Mouse (Mus musculus) hindbrain, postnatal 0 days (tissue): ENCODE measurements around the gene Kndc1. TPM values are rescaled to one million over a fixed set of nuclear protein-coding genes. Genes with fewer than 3 reads are reported as not detected.
A peak's percentile ranks its signal among the peaks of the same experiment; 100 is the strongest.

ENCODE experiments used
- ATAC-seq: fragments of 200-750 bp; cut with Nextera tagmentation; 2 replicates; pipeline ENCODE4 v1.8.0; 2017; ENCODE audit warnings: mild to moderate bottlenecking, moderate TSS enrichment, moderate library complexity
- DNase-seq: peaks from one replicate; pipeline ENCODE4 v3.0.0-alpha.2; 2015; ENCODE audit warnings: low spot score
- H3K27ac ChIP-seq: fragments of 300-500 bp; sonication (generic); 2 replicates; pipeline ENCODE4 v1.5.1; 2014; ENCODE audit warnings: mild to moderate bottlenecking
- H3K27me3 ChIP-seq: fragments of 300-500 bp; sonication (generic); 2 replicates; pipeline ENCODE4 v1.6.1; 2014; ENCODE audit warnings: low read length, mixed read lengths; ENCODE audit not compliant: insufficient read depth
- H3K36me3 ChIP-seq: fragments of 300-500 bp; sonication (generic); 2 replicates; pipeline ENCODE4 v1.6.1; 2014; ENCODE audit warnings: low read length, mixed read lengths; ENCODE audit not compliant: insufficient read depth
- H3K4me1 ChIP-seq: fragments of 300-500 bp; sonication (generic); 2 replicates; pipeline ENCODE4 v1.6.1; 2014; ENCODE audit warnings: antibody characterized with exemption, low read length, mixed read lengths; ENCODE audit not compliant: insufficient read depth
- H3K4me2 ChIP-seq: fragments of 300-500 bp; sonication (generic); 2 replicates; pipeline ENCODE4 v1.6.1; 2014; ENCODE audit warnings: low read depth, mild to moderate bottlenecking, low read length, moderate library complexity, mixed read lengths
- H3K4me3 ChIP-seq: fragments of 300-500 bp; sonication (generic); 2 replicates; pipeline ENCODE4 v1.5.1; 2014; ENCODE audit warnings: low read length
- H3K9ac ChIP-seq: fragments of 300-500 bp; sonication (generic); replicated peaks from 2 replicates; pipeline ENCODE4 v1.6.1; 2014; ENCODE audit warnings: mild to moderate bottlenecking, low read length, moderate library complexity, mixed read lengths
- H3K9me3 ChIP-seq: fragments of 300-500 bp; sonication (generic); 2 replicates; pipeline ENCODE4 v1.6.1; 2016; ENCODE audit warnings: low read length, mixed read lengths
- CTCF ChIP-seq: IDR thresholded peaks from 2 replicates; pipeline ENCODE4 v1.5.1; 2016; ENCODE audit warnings: antibody characterized with exemption, control low read depth, low read depth
- WGBS: fragments of 180-500 bp; shearing (Covaris S2); extraction: QIAGEN DNeasy Blood & Tissue Kit; methylation state at CpG from one replicate; pipeline ENCODE4 v1.1.7; 2014; 5-methylcytosine and 5-hydroxymethylcytosine counted together
- polyA plus RNA-seq: library from polyadenylated mRNA; unstranded; fragments of >200 nt; fragmentation: Nextera tagmentation; extraction: Ambion mirVana; gene quantifications from 2 replicates; pipeline ENCODE4 v1.2.1, GENCODE M21; 2015
- total RNA-seq: library from RNA; depleted of rRNA; stranded (reverse); fragments of >200 nt; gene quantifications from 2 replicates; pipeline ENCODE4 v1.2.3, GENCODE M21; 2014

Kndc1 gene
- total and polyA plus RNA-seq, 2 experiments from 2014 or later, result 12.8 to 53.6 TPM

- ATAC-seq (peak; percentile 96), DNase-seq (peak; percentile 93)
- Histone ChIP-seq H3K9me3 (no peaks in the 10 kb centered on the region), H3K4me2 (peak within 1 kb of the TSS; percentile 76), H3K36me3 (no peaks in the 10 kb centered on the region), H3K4me1 (no peaks in the 10 kb centered on the region), H3K4me3 (peak within 1 kb of the TSS; percentile 44), H3K27ac (peak within 1 kb of the TSS; percentile 17; the same call in 1 of the 2 replicates), H3K9ac (peak within 1 kb of the TSS; percentile 50), H3K27me3 (no peaks in the 10 kb centered on the region)
- 3% methylated on average over 32 of the region's 32 CpGs for WGBS
- no peak for TF ChIP-seq CTCF
These were observed 83.9 kb downstream of the Kndc1 start, which contains the start of gene 6430531B16Rik for GRCm38 (mm10) chr7:139978278-139978892. 6430531B16Rik (minus strand) TSS chr7:139978755.

DNA sequence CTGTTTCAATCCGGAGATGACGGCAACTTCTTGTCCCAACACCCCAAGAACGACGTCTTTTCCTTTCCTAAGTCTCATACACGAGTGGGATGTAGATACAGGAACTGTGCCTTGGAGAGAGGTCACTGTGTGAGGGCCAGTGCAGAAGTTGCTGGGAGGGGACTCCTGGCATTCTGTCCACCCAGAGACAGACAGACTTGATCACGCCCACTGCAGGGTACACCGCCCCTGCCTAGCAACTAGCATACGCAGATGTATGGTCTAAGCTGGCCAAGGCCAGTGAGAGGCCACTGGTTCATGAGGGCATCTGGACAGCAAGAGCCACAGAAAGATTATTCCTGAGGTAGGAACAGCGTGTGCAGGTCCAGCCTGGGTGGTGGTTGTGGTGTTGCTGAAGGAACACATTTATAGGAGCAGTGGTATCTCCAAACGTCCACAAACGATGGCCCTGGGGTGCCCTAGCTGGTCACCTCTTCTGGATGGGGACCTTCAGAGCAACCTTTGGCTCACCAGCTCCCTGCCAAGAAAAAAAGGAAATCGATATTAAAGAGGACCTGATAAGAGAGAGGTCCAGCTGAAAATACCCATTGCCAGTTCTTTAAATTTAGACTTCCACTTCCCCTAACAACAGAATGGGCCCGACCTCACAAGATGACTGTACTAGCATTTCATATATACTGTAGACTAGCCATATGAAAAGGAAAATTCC, 84.7 kb downstream of the Kndc1 start:
- DNase-seq (peak; percentile 14), ATAC-seq (peak; percentile 66)
- Histone ChIP-seq H3K4me2 (peak overlapping the region; percentile 76), H3K4me3 (peak overlapping the region; percentile 44), H3K9me3 (no peaks in the 10 kb centered on the region), H3K27ac (0 out of 2 replicates have a peak overlapping the region, but pooled peaks have one; percentile 17), H3K4me1 (no peaks in the 10 kb centered on the region), H3K27me3 (no peaks in the 10 kb centered on the region), H3K9ac (peak overlapping the region; percentile 50), H3K36me3 (no peaks in the 10 kb centered on the region)
- no peak for TF ChIP-seq CTCF
- 38% methylated on average over 13 of the region's 13 CpGs for WGBS

DNA sequence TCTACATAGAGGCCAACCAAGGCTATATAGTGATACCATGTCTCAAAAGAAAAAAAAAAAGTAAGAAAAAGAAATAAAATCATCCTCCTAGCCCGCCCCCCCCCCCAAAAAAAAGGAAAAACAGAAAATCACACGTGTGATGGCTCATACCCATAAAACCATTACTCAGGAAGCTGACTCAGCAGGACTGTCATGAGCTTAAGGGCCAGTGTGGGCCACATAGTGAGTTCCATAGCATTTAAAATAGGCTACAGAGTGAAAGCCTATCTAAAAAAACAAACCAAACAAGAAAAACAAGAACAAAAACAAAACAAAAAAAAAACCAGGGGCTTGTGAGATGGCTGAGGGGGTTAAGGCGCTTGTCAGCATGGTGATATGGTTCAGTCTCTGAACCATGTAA, 86.3 kb downstream of the Kndc1 start:
- no peak overlapping the region for H3K27ac ChIP-seq
- TF ChIP-seq CTCF, result no peak
- 51% methylated on average over 3 of the region's 3 CpGs for WGBS
- H3K27me3 ChIP-seq, result no peaks in the 10 kb centered on the region
- no peak overlapping the region for H3K9ac ChIP-seq
- H3K4me3 ChIP-seq, result no peak overlapping the region
- no peaks in the 10 kb centered on the region for H3K9me3 ChIP-seq
- DNase-seq, result no peak
- no peaks in the 10 kb centered on the region for H3K4me1 ChIP-seq
- ATAC-seq, result no peak
- H3K36me3 ChIP-seq, result no peaks in the 10 kb centered on the region
- H3K4me2 ChIP-seq, result no peak overlapping the region

DNA sequence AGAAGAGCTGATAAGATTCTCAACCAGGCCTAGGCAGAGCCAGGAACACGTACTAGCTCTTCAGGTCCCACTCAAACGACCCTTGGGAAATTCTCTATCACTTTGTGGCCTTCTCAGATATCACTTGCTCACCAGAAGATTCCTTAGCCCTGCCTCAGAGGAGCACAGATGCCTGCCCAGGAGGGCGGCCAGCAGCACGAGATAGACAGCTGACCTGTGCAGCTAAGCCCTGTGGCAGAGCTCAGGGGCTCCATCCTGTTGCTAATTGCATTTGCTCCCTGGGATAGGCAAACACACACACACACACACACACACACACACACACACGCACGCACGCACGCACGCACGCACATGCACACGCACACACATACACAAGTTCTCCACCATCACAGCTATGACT, 87.6 kb downstream of the Kndc1 start:
- no peak for DNase-seq

GRCm38 (mm10) chr7:139984505-139984904, 90.0 kb downstream of the Kndc1 start:
- WGBS, result 92% methylated on average over 11 of the region's 11 CpGs
- no peak for DNase-seq
- Histone ChIP-seq H3K4me3 (no peak overlapping the region), H3K36me3 (no peaks in the 10 kb centered on the region), H3K4me2 (no peak overlapping the region), H3K9me3 (no peaks in the 10 kb centered on the region), H3K27ac (no peak overlapping the region), H3K4me1 (no peaks in the 10 kb centered on the region), H3K27me3 (no peaks in the 10 kb centered on the region), H3K9ac (no peak overlapping the region)
- no peak for ATAC-seq
- no peak for TF ChIP-seq CTCF

More for the DNA sequence above, 87.6 kb downstream of the Kndc1 start:
- no peak overlapping the region for H3K9ac ChIP-seq
- no peak for TF ChIP-seq CTCF
- no peak overlapping the region for H3K4me3 ChIP-seq
- WGBS, result 90% methylated on average over 11 of the region's 11 CpGs
- H3K9me3 ChIP-seq, result no peaks in the 10 kb centered on the region
- no peak overlapping the region for H3K4me2 ChIP-seq
- H3K4me1 ChIP-seq, result no peaks in the 10 kb centered on the region
- no peaks in the 10 kb centered on the region for H3K27me3 ChIP-seq
- H3K36me3 ChIP-seq, result no peaks in the 10 kb centered on the region
- no peak for ATAC-seq
- H3K27ac ChIP-seq, result no peak overlapping the region

DNA sequence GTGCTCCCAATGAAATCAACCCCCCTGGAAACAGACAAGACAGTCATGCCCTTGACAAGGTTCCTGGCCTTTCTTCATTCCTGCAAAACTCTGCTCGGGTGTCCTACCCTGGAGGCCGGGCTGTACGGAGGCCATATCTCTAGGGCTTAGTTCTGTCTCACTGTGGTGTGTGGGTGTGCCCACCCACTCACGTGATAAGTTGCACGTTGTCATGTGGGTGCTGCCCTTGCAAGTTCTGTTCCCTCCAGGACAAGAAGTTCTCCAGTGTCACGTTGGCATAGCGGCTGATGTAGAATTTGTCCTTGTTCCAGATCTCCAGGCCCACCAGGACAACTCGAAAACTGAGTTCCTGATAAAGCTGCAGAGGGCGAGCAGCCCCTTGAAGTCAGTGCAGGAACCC, 93.8 kb downstream of the Kndc1 start:
- WGBS, result 91% methylated on average over 9 of the region's 9 CpGs
- Histone ChIP-seq H3K4me2 (no peak overlapping the region), H3K27me3 (no peaks in the 10 kb centered on the region), H3K9ac (no peak overlapping the region), H3K4me3 (no peak overlapping the region), H3K4me1 (no peaks in the 10 kb centered on the region), H3K9me3 (no peaks in the 10 kb centered on the region), H3K36me3 (no peaks in the 10 kb centered on the region), H3K27ac (no peak overlapping the region)
- TF ChIP-seq CTCF, result no peak
- DNase-seq (no peak), ATAC-seq (no peak)
